Mouse (Mus musculus): ENCODE measurements around the gene Amy1.

GRCm38 (mm10) chr3:113574138-113574537, 32.4 kb downstream of the Amy1 start:
- TF ChIP-seq CTCF (IDR thresholded peaks at IDR 0.05; ENCODE audit: borderline replicate concordance, insufficient read depth, low read length) (no peak), POLR2A (IDR thresholded peaks at IDR 0.05; ENCODE audit: low read depth, low read length) (no peak)
